Comparison of ENCODE assay signal across 8 mouse cellular contexts in the genomic region with DNA sequence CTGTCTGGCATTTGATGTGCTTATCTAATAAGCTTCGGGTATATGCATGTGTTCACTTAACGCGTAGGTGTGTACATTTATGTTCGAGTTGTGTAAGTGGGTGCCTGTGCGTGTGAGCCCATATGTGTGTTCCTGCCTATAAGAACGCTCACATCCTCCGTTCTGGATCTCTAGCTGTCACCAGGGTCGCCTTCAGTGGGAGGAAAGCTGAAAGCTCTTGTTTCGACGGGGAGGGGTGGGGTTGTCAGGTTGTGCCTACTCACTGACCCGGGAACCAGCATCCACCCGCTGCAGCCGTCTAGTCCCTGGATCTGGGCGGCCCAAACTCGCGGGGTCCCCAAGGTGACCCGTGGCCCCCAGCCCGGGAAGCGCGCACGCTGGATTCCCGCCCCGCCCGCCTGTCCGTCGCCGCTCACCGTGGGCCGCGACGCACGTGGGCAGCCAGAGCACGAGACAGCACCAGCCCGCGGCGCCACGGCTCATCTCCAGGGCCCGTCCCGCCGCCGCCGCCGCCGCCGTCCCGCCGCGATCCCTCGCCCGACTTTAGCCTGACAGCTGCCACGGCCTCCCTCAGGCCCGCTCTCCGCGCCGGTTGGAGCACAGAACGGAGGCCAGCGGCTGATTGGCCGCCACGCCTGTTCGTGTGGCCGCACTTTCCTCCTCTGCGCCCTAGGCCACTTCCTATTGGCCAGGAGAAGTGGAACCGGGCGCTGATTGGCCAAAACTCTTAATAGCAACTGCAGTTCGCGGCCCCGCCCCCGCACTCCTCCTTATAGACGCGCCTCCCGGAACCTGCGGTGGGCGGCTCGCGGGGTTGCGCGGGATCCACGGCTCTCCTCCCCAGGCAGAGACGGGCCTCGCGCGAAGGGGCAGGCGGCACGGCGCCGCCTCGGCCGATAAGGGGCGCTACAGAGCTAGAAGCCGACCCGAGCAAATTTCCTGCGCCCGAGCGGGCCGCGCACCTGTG. TPM values are rescaled to one million over a fixed set of nuclear protein-coding genes. Genes with fewer than 3 reads are reported as not detected.
A peak's percentile ranks its signal among the peaks of the same experiment; 100 is the strongest.
DNase-seq lines count a peak whose midpoint lies in the region; ATAC-seq lines count a peak whose summit lies in the region.

A gene (plus strand): TSS at position 818 of the 967 bp plus-strand sequence.

- DNase-seq in c-Kit-negative CD71-positive TER-119-positive erythroid progenitor cells, embryonic 14.5 days (ENCODE audit: low read depth, low spot score), result peak; percentile 99
- DNase-seq in fibroblast of lung, adult 2 months (ENCODE audit: low read depth), result peak; percentile 95
- DNase-seq in kidney, postnatal 14 days, result peak; percentile 99
- DNase-seq in liver, embryonic 13.5 days, result peak; percentile 98
- peak; percentile 98 for DNase-seq in neural tube, embryonic 10.5 days (ENCODE audit: extremely low spot score, low spot score)

- peaks cover 18% of the 10 kb centered on the region for H3K36me3 ChIP-seq in heart, embryonic 14.5 days (ENCODE audit: control insufficient read depth, insufficient read depth, low read length)
- H3K36me3 ChIP-seq in liver, embryonic 13.5 days, result peaks cover 25% of the 10 kb centered on the region
- H3K36me3 ChIP-seq in stomach, embryonic 16.5 days (ENCODE audit: control insufficient read depth, insufficient read depth, low read length), result peaks cover 5% of the 10 kb centered on the region; the same call in 1 of the 2 replicates

- H3K27me3 ChIP-seq in heart, embryonic 14.5 days (ENCODE audit: control insufficient read depth, insufficient read depth, low read length), result no peaks in the 10 kb centered on the region
- no peaks in the 10 kb centered on the region for H3K27me3 ChIP-seq in liver, embryonic 13.5 days
- no peaks in the 10 kb centered on the region for H3K27me3 ChIP-seq in stomach, embryonic 16.5 days (ENCODE audit: control insufficient read depth, insufficient read depth, low read length)

- peaks cover under 1 to 27% of the 10 kb centered on the region in 2 experiments for H3K4me1 ChIP-seq in heart, embryonic 14.5 days (ENCODE audit: control insufficient read depth in 2 of 2, insufficient read depth in 2 of 2, low read length in 2 of 2)
- H3K4me1 ChIP-seq in liver, embryonic 13.5 days (replicated peaks), result peaks cover 50% of the 10 kb centered on the region
- H3K4me1 ChIP-seq in stomach, embryonic 16.5 days (ENCODE audit: control insufficient read depth, insufficient read depth, low read length), result peaks cover 22% of the 10 kb centered on the region

- peak within 1 kb of the TSS; percentile 80 to 91 for H3K4me3 ChIP-seq in heart, embryonic 14.5 days (ENCODE audit: control insufficient read depth in 1 of 2, insufficient read depth in 1 of 2, low read depth in 1 of 2, low read length in 2 of 2)
- peak within 1 kb of the TSS; percentile 90 for H3K4me3 ChIP-seq in liver, embryonic 13.5 days (replicated peaks)
- H3K4me3 ChIP-seq in stomach, embryonic 16.5 days (replicated peaks; ENCODE audit: low read length), result peak within 1 kb of the TSS; percentile 66

- peak within 1 kb of the TSS; percentile 91 to 94 for H3K27ac ChIP-seq in heart, embryonic 14.5 days (replicated peaks in 1 of 2; ENCODE audit: control insufficient read depth in 1 of 2, insufficient read depth in 1 of 2, low read depth in 2 of 2, low read length in 2 of 2)
- peak within 1 kb of the TSS; percentile 94 for H3K27ac ChIP-seq in liver, embryonic 13.5 days
- peak within 1 kb of the TSS; percentile 95 for H3K27ac ChIP-seq in stomach, embryonic 16.5 days (ENCODE audit: low read length)

- WGBS in heart, embryonic 14.5 days, result 1% methylated on average over 88 of the region's 96 CpGs
- under 1% methylated on average over 92 of the region's 96 CpGs for WGBS in liver, embryonic 13.5 days (ENCODE audit: insufficient replicate concordance)
- 1% methylated on average over 91 of the region's 96 CpGs for WGBS in stomach, embryonic 16.5 days

- H3K9me3 ChIP-seq in heart, embryonic 14.5 days (ENCODE audit: control insufficient read depth, low read length), result no peaks in the 10 kb centered on the region
- H3K9me3 ChIP-seq in liver, embryonic 13.5 days (replicated peaks), result no peaks in the 10 kb centered on the region
- H3K9me3 ChIP-seq in stomach, embryonic 16.5 days (replicated peaks; ENCODE audit: control insufficient read depth, low read length), result no peaks in the 10 kb centered on the region

- peak within 1 kb of the TSS; percentile 91 for H3K9ac ChIP-seq in heart, embryonic 14.5 days (ENCODE audit: low read length)
- H3K9ac ChIP-seq in liver, embryonic 13.5 days, result peak within 1 kb of the TSS; percentile 93
- H3K9ac ChIP-seq in stomach, embryonic 16.5 days (ENCODE audit: low read length), result peak within 1 kb of the TSS; percentile 84

- H3K4me2 ChIP-seq in heart, embryonic 14.5 days (ENCODE audit: low read length), result peak within 1 kb of the TSS; percentile 72
- peak within 1 kb of the TSS; percentile 97 for H3K4me2 ChIP-seq in liver, embryonic 13.5 days
- peak within 1 kb of the TSS; percentile 93 for H3K4me2 ChIP-seq in stomach, embryonic 16.5 days (ENCODE audit: low read depth, low read length)

- ATAC-seq in CD4-positive, CD25-positive, alpha-beta regulatory T cell, adult 4 months, result peak; percentile 86
- ATAC-seq in heart, embryonic 14.5 days (ENCODE audit: insufficient number of reproducible peaks, insufficient read depth, low FRiP score, low read depth), result peak; percentile 93
- peak; percentile 93 for ATAC-seq in liver, embryonic 13.5 days (ENCODE audit: low read depth)
- peak; percentile 94 for ATAC-seq in stomach, embryonic 16.5 days (ENCODE audit: insufficient read depth, low FRiP score)

RNA-seq across cellular contexts. Expression of the gene that starts here (rescaled TPM):
- 100 to 1,000 TPM; 315 to 339 TPM for polyA plus RNA-seq in CD4-positive, CD25-positive, alpha-beta regulatory T cell, adult 4 months (2017; shearing (Covaris generic))
- 355 and 372 TPM in 2 replicates for polyA plus RNA-seq in heart, embryonic 14.5 days (2014; fragmentation: Nextera tagmentation; extraction: Ambion mirVana)
- polyA plus RNA-seq in liver, embryonic 13.5 days (2015; fragmentation: Nextera tagmentation; extraction: Ambion mirVana), result 408 and 426 TPM in 2 replicates
- polyA plus RNA-seq in stomach, embryonic 16.5 days (2015; fragmentation: Nextera tagmentation; extraction: Ambion mirVana), result 415 and 427 TPM in 2 replicates

Comparison
In these comparisons a context has a peak if more than half of its experiments do, and no peak if none do; other contexts are left out.
1. Peak in every context shown above with its lines: DNase-seq, ATAC-seq, H3K4me3 ChIP-seq and H3K27ac ChIP-seq.